Mouse (Mus musculus) B cell, adult 62 days (primary cell): ENCODE results near the gene Ctss. TPM values are rescaled to one million over a fixed set of nuclear protein-coding genes. Genes with fewer than 3 reads are reported as not detected.

Experiments
- total RNA-seq: library from RNA; stranded (reverse); gene quantifications from 4 replicates; pipeline ENCODE4 v1.2.4, GENCODE M21; 2023

Ctss gene
- 409 to 475 TPM (median 445 TPM) in 4 replicates for total RNA-seq

DNA sequence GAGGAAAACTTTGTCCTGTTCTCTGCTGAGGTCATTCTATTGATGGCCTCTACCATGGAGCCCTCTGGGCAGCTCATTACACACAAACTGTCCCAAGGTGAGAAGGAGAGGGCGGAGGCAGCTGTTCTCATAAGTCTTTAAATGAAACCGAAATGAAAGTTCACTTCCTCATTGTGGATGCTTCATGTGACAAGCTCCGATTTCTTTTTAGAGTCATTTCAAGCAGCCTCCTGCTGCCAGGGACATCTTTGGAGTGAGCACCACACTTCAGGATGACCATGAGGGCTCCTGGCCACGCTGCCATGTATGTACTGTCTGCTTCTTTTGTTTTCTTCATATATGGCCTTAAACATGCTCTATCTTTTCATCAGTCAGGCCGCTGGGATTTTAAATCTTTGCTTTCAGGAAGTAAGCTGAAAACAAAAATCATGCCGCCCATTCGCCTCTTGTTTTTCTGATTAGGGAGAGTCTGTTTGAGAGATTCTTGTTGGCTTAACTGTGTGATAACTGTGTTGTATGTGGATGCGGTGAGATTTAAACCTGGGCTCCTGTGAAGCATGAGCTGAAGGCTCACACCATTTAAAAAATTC, at the start of gene Ctss:
TSS of gene Ctss (plus strand) at position 165 of the 590 bp plus-strand sequence.

DNA sequence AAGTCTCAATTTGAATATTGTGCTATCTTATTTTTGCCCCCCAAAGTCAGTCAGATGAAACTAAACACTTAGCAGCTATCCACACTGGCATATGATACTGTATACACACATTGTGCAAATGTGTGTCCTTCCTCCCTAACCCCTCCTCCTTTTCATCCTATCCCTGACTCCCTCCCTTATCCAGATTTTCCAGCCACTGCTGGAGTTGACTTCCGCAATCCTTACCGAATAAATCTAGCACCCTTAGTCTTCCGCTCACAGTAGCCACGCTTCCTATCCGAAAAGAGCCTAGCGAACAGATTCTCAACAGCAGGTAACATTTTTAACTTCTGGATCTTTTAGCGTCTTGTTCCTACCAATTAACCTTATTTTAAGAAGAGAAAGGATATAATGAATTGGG, 27.6 kb upstream of the Ctss start, which contains the start of gene Ctsk:
TSS of gene Ctsk (plus strand) at position 233 of the 400 bp plus-strand sequence.

DNA sequence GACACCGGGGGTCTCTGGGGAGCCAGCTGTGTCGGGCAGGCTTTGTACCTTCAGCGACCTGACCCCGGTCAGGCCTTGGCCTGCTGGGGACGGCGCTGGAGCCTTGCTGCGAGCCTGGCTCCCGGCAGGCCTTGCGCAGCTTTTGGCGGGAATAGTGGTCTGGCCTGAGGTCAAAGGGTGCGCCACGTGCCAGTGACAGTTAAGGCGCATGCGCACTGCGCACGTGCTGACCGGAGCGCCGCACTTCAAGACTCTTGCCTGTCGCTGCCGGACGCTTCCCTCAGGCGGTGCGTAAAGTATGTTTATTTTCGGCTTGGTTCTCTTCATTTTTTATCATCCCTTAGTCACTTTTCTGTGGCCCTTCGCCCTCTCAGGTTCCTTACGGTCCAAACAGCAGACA, 32.9 kb downstream of the Ctss start, which contains the start of gene Hormad1:
TSS of gene Hormad1 (plus strand) at position 241 of the 400 bp plus-strand sequence.

DNA sequence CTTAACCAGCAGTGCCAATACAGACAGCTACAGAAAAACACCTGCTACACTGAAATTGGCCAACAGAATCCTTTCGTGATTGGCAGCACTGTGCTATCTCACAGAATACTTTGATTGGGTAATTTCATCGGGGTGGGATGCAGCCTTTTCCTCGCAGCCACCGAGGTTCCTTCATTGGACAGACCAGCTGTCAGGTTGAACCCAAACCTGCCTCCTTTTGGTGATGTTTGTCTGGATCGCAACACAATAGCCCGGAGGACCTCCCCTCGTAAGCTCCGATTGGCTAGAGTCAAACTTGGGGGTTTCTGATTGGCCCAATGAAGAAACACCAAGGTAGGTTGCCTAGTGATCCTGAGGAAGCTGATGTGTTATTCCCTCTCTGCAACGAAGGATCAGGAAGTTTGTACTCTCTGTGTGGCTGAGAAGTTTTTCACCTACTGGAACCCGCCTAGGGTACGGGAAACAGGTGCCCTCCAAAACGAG, 62.1 kb downstream of the Ctss start, which contains the start of gene Golph3l:
TSS of gene Golph3l (plus strand) at position 331 of the 483 bp plus-strand sequence.

Other genes starting within 250 kb of the Ctss start
- gene Mindy1, start 245.4 kb upstream of the Ctss start, total RNA-seq: 29.3 to 34.5 TPM (median 31.6 TPM) in 4 replicates
- 10.5 to 12.0 TPM (median 11.5 TPM) in 4 replicates for gene Prune1, start 244.7 kb upstream of the Ctss start, total RNA-seq
- 1.3 to 2.2 TPM (median 1.9 TPM) in 4 replicates for gene Anxa9, start 219.6 kb upstream of the Ctss start, total RNA-seq
- 127 to 147 TPM (median 132 TPM) in 4 replicates for gene Cers2, start 212.0 kb upstream of the Ctss start, total RNA-seq
- 31.0 to 36.5 TPM (median 35.8 TPM) in 4 replicates for gene Setdb1, start 169.6 kb upstream of the Ctss start, total RNA-seq
- gene 4930558C23Rik, start 123.9 kb upstream of the Ctss start, total RNA-seq: not detected in 4 replicates
- gene Arnt, start 92.4 kb upstream of the Ctss start, total RNA-seq: 84.3 to 103 TPM (median 88.9 TPM) in 4 replicates
- gene Ctsk, start 27.5 kb upstream of the Ctss start, total RNA-seq: 1.3 to 2.5 TPM (median 1.4 TPM) in 4 replicates
- 0.38 TPM in 1 of 4 replicates, not detected in the others for gene Hormad1, start 32.9 kb downstream of the Ctss start, total RNA-seq
- gene Golph3l, start 62.1 kb downstream of the Ctss start, total RNA-seq: 21.4 to 27.8 TPM (median 25.2 TPM) in 4 replicates
- gene Ensa, start 98.2 kb downstream of the Ctss start, total RNA-seq: 128 to 134 TPM (median 132 TPM) in 4 replicates
- 366 to 452 TPM (median 394 TPM) in 4 replicates for gene Mcl1, start 132.0 kb downstream of the Ctss start, total RNA-seq
- 12.4 to 19.6 TPM (median 13.0 TPM) in 4 replicates for gene Adamtsl4, start 161.1 kb downstream of the Ctss start, total RNA-seq
- gene Ecm1, start 212.8 kb downstream of the Ctss start, total RNA-seq: 5.4 to 8.5 TPM (median 7.0 TPM) in 4 replicates
- gene Tars2, start 233.4 kb downstream of the Ctss start, total RNA-seq: 72.4 to 79.5 TPM (median 74.5 TPM) in 4 replicates